Mouse (Mus musculus) testis, postnatal 10 days (tissue): ENCODE results near the gene Prkag3.

Experiments used
- DNase-seq: peaks from one replicate; pipeline ENCODE4 v3.0.0; 2021; ENCODE audit warnings: low spot score

Gene Prkag3

DNA sequence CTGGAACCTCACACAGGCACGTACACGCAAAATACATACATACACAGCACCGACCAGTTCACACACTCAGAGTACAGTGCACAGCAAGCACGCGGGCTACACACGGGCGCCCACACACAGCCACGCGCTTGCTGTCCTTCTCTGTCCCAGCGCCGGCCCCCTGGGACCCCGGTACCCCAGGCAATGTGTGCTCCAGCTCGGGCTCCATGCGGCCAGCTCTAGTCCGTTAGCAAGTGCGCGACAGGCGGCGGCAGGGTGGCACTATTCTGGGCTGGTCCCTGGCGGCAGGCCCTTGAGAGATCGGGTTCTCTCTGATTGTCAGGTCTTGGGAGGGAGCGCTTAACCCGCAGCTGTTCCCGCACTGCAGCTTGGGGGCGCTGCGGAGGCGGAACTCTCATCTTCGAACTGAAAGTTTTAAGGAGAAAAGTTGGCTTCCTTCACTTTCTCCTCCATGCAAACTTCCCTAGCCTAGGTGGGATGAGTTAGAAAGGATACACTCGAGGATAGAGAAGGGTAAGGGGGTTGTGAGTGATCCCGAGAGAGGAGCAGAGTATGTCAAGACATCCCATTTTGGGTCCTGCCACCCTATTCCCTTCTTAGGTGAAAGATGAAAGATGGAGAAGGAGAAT, at the start of gene Prkag3:
Gene Prkag3 (minus strand): TSS at position 579 of the 629 bp plus-strand sequence.
- DNase-seq, result peak; percentile 87

DNA sequence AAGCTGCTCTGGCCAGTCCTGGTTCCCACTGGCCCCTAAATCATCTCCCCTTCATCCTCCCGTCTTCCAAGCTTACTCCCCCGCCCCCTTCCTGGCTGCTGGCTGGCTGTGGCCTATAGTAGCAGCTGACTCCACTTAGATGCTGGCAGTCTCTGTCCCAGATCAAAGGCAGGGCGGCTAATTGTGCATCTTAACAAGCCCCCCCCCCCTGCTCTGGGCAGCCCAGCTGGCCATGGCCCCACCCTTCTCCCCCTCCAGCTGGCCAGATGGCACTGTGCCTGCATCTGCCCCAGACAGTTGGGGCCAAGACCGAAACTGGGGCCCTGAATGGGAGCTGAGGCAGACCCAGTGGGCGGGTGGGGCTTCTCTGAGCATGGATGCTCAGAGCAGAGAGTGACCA, 48.4 kb upstream of the Prkag3 start:
- DNase-seq, result no peak

DNA sequence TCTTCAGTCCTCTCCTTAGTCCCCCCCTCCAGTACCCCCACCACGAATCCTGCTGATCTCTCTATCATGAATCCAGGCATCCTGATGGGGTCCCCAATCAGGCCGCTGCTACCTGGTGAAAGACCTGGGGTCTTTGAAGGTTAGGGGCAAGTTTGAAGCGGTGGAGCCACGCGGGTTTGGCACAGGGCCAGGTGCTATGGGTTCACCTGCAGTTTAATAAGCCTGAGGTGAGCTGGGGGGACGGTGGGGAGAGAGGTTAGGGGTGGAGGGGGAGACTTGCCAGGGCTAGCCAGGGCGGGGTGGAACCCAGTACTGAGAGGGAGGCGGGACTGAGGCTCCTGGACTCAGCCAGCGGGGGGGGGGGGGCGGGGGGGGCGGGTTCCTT, 46.1 kb upstream of the Prkag3 start:
- no peak for DNase-seq

DNA sequence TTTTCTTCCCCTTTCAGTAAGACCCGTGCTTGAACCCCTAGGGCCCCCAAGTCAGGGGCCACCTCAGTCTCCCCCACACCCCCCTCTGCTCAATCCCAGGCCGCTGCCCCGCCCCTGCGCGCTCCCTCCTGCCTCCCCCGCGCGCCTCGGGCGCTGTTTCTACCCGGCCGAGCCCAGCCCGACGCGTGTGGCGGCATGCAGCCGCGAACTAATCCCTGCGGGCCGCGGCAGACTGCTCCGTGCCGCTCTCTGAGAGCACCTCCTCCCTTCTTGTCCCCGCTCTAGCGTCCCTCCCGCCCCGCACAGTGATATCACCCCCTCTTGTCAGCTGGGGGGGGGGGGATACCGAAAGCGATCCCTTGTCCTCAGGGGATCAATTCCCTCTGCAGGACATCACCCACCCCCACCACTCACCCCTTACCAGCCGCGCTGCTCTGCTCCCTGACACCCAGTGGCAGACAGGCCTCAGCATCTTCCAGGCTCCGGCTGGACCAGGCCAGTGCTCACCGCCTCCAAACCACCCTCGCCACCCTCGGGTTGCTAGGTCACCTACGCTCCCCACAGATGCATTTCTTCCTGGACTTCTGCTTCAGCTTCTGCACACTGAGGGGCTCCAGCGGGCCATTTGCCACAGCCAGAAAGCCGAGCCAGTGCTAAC, 45.6 kb upstream of the Prkag3 start:
- no peak for DNase-seq

DNA sequence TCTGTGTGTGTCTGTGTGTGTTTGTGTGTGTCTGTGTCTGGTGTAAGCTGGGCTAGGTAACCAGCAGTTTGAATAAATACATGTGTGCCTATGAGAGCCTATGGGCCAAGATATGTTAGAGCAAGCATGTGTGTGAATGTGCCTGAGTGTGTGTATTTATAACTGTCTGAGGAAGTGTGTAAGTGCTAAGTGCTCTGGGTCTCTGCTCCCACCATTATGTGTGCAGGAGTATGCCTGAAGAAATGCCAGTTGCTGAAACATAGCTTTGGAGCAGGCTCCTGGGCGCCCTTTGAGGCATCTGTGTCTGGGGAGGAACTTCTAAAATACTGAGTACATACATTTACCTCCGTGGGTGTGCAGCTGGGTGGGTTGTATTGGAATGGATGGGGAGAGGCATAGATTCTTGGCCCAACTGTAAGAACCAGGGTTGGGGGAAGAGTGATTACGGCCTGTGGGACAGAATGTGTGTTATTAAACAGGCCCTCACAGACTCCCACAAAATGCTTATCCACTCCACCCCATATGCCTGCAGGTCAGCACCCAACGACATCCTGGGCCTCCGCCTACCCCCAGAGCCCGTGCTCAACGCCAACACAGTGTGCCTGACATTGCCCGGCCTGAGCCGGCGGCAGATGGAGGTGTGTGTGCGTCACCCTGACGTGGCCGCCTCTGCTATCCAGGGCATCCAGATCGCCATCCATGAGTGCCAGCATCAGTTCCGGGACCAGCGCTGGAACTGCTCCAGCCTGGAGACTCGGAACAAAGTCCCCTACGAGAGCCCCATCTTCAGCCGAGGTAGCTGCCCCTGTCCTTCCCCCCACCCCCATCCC, 44.0 kb upstream of the Prkag3 start:
- DNase-seq, result no peak

DNA sequence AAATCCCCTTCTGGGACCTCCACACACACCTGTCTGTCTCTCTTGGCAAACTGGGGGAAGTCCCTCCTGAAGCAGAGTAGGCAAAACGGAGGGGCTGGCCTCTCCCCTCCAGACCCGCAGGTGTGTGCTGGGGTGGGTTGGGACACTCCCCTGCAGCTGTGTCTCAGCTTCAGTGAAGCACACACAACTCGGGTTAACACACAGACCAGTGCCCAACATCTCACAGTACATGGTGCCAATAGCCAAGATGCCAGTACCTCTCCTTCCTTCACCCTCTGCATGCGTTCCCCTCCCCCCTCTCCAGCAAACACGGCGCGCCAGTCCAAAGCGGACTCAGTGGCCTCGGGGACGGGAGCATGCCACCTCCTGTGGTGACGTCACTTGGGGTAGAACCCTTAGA, 42.2 kb upstream of the Prkag3 start, which contains the start of gene Wnt10a:
Gene Wnt10a (plus strand): TSS at position 268 of the 400 bp plus-strand sequence.
- DNase-seq, result no peak

DNA sequence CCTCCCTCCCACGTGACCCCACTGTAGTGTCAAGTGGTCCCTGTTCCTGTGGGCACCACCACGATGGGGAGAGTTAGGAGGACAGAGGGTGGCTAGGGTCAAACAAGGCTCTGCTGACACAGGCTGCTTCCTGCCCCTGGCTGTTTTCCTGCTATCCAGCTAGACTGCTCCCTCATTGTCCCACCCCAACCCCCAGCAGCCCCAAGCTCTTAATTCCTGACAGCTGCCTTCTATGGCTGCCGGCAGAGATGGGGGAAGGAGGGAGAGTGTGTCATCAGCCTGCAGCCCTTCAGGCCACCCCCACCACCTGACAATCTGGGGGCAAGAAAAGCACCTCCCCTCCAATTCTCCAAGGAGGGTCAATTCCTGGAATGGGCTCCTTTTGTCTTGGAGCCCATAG, 41.1 kb upstream of the Prkag3 start:
- DNase-seq, result no peak

DNA sequence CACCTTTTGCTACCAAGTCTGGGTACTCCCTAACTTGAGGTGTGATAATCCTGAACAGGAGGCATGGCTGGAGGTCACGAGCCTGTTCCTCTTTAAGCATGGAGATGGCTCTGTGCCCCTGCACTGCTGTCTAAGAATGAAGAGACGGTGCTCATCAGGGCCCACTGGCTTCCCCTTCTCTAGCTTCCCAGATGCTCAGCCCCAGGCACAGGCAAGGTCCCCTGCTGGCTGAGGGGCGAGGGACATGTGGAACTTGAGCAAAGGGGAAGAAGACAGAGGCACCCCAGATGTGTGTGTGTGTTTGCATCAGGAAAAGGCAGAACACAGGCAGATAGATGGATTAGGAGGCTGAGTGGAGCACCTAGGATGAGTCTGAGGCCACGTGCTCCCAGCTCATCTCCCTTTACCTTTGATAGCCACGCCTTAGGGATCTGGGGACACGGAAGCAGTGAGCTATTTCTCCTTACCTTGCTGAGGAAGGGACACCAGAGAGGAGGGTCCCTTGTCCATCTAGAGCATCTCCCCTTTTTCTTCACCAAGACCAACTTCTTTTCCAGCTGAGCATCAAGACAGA, 39.7 kb upstream of the Prkag3 start:
- DNase-seq, result no peak

DNA sequence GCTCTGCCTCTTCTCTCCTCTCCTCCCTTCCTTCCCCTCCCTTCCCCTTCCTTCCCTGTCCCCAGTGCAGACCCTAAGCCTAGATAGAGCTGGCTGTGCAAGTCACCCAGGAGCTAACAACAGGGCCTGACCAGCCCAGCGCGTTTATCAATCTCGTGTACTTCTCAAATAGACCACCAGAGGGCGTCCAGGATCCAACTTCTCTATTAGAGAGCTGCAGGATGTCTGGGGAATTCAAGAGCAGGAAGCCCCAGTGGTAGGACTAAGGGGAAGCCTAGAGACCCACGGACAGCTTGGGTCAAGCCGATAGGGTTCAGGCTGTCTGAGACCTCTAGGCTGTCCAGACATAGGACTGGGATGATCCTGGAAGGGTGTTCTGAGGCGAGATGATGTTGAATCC, 38.8 kb upstream of the Prkag3 start:
- DNase-seq, result peak; percentile 89

DNA sequence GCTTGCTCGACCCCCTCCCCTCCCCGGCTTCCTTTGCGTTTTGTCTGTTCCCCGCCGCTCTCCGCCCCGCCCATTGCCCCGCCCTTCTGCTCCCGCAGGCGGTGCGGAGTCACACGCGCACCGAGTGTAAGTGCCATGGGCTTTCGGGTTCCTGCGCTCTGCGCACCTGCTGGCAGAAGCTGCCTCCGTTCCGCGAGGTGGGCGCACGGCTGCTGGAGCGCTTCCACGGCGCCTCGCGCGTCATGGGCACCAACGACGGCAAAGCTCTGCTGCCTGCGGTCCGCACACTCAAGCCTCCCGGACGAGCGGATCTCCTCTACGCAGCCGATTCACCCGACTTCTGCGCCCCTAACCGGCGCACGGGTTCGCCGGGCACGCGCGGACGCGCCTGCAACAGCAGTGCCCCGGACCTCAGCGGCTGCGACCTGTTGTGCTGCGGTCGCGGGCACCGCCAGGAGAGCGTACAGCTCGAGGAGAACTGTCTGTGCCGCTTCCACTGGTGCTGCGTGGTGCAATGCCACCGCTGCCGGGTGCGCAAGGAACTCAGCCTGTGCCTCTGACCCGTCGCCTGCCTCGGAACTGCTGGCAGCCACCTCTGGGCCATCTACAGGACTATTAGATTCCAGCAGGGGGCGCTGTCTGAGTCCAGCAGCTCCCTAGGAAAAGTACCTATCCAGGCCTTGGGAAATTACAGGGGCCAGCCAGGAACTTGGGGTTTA, 35.2 kb upstream of the Prkag3 start:
- DNase-seq, result peak; percentile 87

DNA sequence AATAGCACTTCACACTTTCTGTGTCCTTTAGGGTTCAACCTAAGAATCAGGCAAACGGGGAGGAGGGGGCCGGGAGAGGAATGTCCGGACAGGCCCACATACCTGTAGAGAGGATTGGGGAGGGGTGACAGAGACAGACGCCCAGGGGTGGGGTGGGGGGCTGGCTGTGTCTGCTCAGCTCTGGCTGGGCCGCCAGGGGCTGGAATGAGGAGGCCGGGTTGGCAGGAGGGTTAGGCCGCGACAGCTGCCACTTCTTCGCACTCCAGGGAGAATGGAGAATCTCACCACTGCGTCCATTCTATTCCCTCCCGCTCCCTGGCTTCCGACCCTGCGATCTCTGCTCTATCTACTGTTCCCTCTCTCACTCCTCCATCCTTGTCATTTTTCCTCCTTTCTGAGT, 34.5 kb upstream of the Prkag3 start:
- DNase-seq, result no peak

DNA sequence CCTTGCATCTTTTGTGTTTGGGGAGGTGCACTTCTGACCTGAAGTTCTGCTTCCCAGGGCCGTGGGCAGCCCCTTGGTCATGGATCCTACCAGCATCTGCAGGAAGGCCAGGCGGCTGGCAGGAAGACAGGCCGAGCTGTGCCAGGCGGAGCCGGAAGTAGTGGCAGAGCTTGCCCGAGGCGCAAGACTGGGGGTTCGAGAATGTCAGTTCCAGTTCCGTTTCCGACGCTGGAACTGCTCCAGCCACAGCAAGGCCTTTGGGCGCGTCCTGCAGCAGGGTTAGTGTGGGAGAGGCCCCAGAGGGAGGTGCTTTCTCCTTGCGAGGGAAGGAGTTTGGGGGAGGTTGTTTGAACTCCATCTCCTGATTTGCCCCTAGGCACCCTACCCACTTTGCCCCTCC, 33.0 kb upstream of the Prkag3 start:
- DNase-seq, result peak; percentile 73

DNA sequence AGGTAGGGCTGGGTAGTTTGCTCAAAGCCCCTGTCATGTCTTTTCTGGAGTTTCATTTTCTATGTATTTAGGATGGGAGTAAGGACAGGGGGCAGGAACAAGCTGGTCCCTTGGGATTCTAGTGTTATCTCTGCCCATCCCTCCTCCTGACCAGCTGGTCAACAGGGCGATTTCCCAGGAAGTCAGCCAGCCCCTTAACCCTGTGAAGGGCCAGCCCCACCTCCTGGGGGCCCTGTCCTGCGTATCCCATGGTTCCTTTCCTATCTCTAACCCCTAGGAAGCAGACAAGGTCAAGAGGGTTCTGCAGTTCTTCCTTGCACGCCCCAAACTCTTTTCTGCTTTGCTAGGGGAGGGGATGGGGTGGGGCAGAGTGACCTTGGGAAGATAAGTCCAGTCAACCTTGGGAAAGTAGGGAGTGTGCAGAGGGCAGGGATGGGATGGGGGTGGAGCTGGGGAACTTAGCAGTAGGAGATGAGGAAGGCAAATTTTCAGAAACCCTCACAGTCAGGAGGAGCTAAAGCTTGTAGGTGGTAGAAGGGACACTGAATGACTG, 30.0 kb upstream of the Prkag3 start:
- peak; percentile 60 for DNase-seq

DNA sequence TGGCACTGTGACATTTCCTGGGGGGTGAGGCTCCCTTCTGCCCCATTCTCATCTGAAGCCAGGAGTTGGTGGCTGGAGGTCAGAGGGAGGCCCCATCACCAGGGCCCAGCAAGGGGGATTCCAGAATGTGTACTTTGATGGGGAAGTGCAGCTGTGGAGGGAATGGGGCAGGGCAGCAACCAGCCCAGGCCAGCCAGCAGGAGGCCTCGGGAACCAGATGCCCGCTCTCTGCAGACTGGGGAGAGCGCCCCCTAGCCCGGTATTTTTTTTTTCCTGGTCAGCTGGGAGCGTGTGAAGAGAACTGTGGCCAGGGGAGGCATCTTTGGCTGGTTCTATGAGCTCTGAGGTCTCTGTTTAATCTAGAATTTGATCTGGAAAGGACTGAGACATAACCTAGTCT, 26.8 kb upstream of the Prkag3 start:
- DNase-seq, result peak; percentile 81

DNA sequence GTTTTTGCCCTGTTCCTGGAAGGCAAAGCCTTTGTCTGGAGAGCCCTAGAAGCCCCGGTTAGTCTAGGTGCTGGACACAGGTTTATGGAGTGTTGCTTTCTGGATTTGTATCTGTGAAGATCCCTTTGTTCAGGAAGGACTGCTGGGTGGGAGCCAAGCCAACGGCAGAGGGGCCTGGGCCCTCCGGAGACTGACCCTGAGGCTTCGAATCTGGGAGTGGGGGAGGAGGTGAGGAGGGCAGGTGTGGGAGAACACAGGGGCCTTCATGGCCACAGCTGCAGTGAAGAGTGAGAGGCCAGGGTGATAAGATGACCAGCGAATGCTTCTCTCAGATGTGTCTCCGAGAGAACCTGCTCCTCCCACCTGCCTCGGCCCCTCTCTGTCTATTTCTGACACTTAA, 25.0 kb upstream of the Prkag3 start:
- peak; percentile 72 for DNase-seq

DNA sequence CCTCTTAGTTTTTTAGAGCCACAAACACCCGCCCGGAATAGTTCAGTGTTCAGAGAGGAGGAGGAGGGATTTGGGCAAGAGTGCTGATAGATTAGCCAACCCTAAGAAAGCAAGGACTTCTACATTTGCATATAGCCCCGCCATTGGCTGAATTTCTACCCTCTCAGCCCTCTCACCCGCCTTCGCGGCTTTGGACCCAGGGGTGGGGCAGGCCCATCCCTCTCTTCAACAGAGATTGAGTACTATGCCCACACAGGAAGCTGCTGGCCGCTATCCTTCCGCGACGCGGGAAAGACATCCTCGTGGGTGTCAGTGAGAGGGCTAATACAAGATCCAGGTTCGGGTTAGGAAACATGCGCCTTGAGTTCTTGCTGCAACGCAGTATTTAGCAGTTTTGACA, 24.1 kb upstream of the Prkag3 start:
- DNase-seq, result peak; percentile 82

DNA sequence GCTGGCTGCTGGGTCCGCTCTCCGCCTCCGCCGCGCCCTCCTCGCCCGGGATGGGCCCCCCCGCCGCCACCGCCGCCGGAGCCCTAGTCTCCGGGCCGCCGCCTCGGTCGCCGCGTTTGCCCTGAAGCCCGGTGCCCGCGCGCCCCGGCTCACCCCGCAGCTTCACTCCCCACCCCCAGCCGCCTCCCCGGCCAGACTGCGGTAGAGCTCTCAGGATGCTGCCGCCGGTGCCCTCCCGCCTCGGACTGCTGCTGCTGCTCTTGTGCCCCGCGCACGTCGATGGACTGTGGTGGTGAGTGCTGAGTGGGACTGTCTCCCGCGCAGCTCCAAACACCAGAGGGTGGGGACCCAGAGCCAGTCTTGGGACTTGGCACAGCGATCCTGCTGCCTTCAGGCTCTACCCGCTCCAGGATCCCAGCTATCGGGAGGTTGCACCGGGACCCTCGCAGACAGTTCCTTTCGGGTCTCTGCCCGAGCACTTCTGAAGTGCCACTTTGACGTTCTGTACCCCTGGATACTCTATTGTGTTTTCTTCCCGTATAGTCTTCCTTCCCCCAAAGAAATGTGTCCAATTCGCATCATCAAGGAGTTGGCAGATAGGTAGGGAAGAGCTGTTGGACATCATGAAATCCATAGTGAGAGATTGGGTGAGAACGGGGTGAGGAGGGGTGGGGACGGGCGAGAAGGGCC, 23.1 kb upstream of the Prkag3 start:
- DNase-seq, result peak; percentile 74

DNA sequence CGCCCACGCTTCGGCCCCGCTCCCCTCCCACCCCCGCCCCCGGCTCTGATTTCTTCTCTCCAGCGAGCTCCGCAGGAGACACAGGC, 22.7 kb upstream of the Prkag3 start, which contains the start of gene Wnt6:
Gene Wnt6 (plus strand): TSS at position 48 of the 86 bp plus-strand sequence.
- no peak for DNase-seq

DNA sequence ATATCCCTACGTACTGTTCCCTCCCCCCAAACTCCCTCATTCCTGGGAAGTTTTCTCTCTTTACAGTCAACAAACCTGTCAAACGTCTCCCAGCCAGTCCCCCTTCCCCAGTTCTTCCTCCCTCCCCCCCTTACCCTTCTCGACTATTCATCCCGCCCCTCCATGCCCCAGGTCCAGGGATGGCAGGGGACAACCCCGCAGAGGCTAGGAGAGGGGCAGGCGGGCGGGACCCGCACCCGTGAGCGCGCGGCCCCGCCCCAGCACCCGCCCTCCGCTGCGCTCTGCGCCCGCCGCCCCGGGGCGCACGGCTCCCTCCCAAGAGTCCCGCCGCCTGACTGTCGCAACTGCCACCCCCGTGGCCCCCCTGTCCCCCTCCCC, 22.4 kb upstream of the Prkag3 start:
- DNase-seq, result no peak

DNA sequence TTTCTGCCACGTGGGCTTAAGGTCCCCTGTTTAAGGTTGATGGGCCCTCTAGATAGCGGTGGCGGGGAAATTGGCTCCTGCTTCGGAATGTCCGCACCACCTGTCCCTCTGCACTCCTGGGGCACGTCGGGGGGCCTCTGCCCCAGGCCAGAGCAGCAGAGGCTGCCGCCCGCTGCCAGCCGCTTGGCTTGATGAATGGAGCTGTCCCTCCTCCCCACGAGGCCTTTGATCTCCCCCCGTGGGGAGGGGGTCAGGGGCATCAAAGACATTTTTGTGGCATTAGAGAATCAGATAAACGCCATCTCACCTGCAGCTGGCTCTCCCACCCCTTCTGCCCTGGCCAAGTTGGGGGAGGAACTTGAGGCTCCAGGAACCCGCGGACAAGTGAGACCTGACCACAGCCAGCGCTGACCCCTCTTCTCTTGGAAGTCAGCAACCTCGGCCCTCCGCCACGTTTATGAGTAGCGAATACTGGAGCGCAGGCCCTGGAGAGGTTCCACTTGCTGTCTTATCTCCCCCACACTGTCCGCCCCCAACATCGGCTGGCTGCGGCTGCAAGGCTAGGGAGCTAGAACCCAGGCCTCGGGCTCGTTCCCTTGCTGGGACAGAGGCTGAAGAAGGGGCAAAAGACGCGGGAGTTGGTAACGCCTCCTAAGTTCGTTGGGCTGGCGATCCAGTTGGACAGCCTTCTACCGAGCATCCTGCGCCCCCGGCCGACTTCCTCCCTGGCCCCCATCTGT, 21.9 kb upstream of the Prkag3 start:
- no peak for DNase-seq

DNA sequence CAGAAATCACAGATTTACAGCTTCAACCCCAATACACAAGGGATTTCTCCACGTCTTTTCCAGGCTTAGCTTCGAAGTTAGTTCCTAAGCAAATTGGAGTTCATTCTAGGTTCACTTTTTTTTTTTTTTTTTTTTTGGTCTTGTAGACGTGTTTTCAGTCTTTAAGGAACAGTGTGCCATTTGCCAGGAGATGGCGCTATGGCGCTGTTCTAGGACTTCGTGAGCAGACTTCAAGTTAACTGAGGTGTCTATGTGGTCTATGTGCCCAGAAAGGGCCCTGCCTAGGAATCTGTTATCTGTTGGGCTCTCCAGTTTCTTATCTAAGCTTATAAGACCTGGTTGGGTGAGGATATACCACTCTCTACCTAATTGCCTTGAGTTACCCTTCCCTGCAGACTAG, 14.1 kb upstream of the Prkag3 start:
- peak; percentile 88 for DNase-seq
